Mouse (Mus musculus) neural tube, embryonic 11.5 days (tissue): ENCODE results near the gene Lamc2. TPM values are rescaled to one million over a fixed set of nuclear protein-coding genes. Genes with fewer than 3 reads are reported as not detected.

Source experiments
- ATAC-seq: fragments of 200-750 bp; cut with Nextera tagmentation; 2 replicates; pipeline ENCODE4 v1.8.0; 2017; ENCODE audit warnings: moderate number of reproducible peaks, mild to moderate bottlenecking, moderate TSS enrichment, moderate library complexity; ENCODE audit not compliant: insufficient read depth, low FRiP score, low TSS enrichment
- DNase-seq: peaks from one replicate; pipeline ENCODE4 v3.0.0-alpha.2; 2015; ENCODE audit warnings: low spot score
- H3K27ac ChIP-seq: fragments of 300-500 bp; sonication (generic); 2 replicates; pipeline ENCODE4 v1.5.1; 2014; ENCODE audit warnings: low read depth, mild to moderate bottlenecking, low read length
- H3K27me3 ChIP-seq: fragments of 300-500 bp; sonication (generic); 2 replicates; pipeline ENCODE4 v1.6.1; 2014; ENCODE audit warnings: mild to moderate bottlenecking, low read length, mixed read lengths; ENCODE audit not compliant: control insufficient read depth, insufficient read depth
- H3K36me3 ChIP-seq: fragments of 300-500 bp; sonication (generic); 2 replicates; pipeline ENCODE4 v1.6.1; 2014; ENCODE audit warnings: mild to moderate bottlenecking, low read length, moderate library complexity, mixed read lengths; ENCODE audit not compliant: control insufficient read depth, insufficient read depth
- H3K4me1 ChIP-seq: fragments of 300-500 bp; sonication (generic); 2 replicates; pipeline ENCODE4 v1.6.1; 2014; ENCODE audit warnings: low read length, mixed read lengths; ENCODE audit not compliant: control insufficient read depth, insufficient read depth
- H3K4me2 ChIP-seq: fragments of 300-500 bp; sonication (generic); 2 replicates; pipeline ENCODE4 v1.6.1; 2014; ENCODE audit warnings: low read depth, mild to moderate bottlenecking, moderate library complexity
- H3K4me3 ChIP-seq: fragments of 300-500 bp; sonication (generic); 2 replicates; pipeline ENCODE4 v1.5.1; 2014; ENCODE audit warnings: low read depth, low read length
- H3K9ac ChIP-seq: fragments of 300-500 bp; sonication (generic); 2 replicates; pipeline ENCODE4 v1.6.1; 2014; ENCODE audit warnings: mild to moderate bottlenecking, low read length
- H3K9me3 ChIP-seq: fragments of 300-500 bp; sonication (generic); 2 replicates; pipeline ENCODE4 v1.6.1; 2016; ENCODE audit warnings: low read length; ENCODE audit not compliant: control insufficient read depth
- WGBS: fragments of 180-500 bp; shearing (Covaris S2); extraction: QIAGEN DNeasy Blood & Tissue Kit; methylation state at CpG from one replicate; pipeline ENCODE4 v1.1.7; 2014; 5-methylcytosine and 5-hydroxymethylcytosine counted together
- polyA plus RNA-seq: library from polyadenylated mRNA; unstranded; fragments of >200 nt; fragmentation: Nextera tagmentation; extraction: Ambion mirVana; gene quantifications from 2 replicates; pipeline ENCODE4 v1.2.1, GENCODE M21; 2014

The Lamc2 gene
- polyA plus RNA-seq, 1 experiment from 2014 or later, result 0.78 TPM

DNA sequence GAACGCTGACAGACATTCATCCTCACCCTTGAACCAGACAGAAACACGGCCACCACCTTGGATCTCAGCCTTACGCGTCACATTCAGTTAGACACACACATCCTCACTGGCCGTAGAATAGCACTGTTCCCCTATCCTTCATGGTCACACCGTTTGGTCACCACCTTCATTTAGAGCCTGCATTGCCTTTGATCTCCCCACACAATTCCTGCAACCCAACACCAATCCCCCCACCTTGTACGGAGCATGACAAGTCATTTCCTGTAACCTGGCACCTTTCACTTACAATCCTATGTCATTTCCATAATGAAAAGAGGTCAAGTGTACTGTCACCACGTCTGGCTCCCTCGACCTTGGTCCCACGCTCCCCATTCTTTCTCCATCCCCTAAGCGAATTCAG, 42.2 kb downstream of the Lamc2 start:
- no peak overlapping the region for H3K27ac ChIP-seq
- H3K27me3 ChIP-seq, result no peaks in the 10 kb centered on the region
- ATAC-seq (no peak), DNase-seq (no peak)
- H3K9me3 ChIP-seq, result no peaks in the 10 kb centered on the region
- WGBS, result 69% methylated on average over 11 of the region's 11 CpGs
- H3K36me3 ChIP-seq, result no peaks in the 10 kb centered on the region
- H3K4me2 ChIP-seq, result no peak overlapping the region
- H3K9ac ChIP-seq, result no peak overlapping the region
- H3K4me1 ChIP-seq, result no peaks in the 10 kb centered on the region
- H3K4me3 ChIP-seq, result no peak overlapping the region

DNA sequence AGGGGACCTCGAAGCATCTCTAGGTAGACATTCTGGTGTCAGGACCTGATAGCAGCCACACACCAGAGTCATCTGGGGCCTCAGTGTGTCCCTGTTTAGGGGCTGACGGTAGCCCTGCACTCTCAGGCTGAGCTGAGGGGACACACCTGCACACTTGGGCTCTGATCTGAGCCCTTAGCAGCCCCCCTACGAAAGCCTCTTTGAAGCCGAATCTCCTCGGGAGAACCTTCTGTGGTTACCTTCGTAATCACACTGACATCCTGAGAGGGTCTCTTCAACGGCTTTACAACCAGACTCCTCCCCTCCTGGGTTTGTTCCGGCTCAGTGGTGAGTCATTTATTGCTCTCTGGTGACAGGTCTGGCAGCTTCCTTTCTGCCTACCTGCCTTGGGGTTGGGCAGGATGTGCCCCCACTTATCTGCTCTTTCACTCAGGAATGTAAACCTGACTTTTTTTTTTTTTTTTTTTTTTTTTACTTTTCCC, 45.5 kb downstream of the Lamc2 start:
- Histone ChIP-seq H3K36me3 (no peaks in the 10 kb centered on the region), H3K9me3 (no peaks in the 10 kb centered on the region), H3K4me3 (no peak overlapping the region), H3K4me2 (no peak overlapping the region), H3K27ac (no peak overlapping the region), H3K27me3 (no peaks in the 10 kb centered on the region), H3K4me1 (no peaks in the 10 kb centered on the region), H3K9ac (no peak overlapping the region)
- ATAC-seq, result no peak
- no peak for DNase-seq
- 17% methylated on average over 8 of the region's 8 CpGs for WGBS

DNA sequence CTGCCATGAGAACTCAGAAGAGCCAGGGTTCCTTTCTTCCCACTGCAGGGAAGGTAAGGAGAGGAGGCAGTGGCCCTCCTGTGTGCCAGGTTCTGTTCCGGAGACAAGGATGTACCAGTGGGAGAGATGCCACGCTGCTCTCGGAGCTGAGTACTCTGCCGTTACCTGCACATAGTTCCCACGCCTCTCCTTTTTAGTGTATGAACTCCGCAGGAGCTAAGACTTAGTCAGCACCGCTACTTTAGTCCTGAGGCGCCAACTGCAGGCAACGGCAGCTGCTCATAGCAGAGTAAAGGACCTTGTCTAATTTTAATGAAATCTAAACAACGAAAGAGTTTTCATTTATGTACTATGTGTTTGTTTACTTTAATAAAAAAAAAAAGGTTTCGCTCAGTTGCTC, 46.0 kb downstream of the Lamc2 start:
- Histone ChIP-seq H3K27me3 (no peaks in the 10 kb centered on the region), H3K4me3 (no peak overlapping the region), H3K4me1 (no peaks in the 10 kb centered on the region), H3K4me2 (no peak overlapping the region), H3K9ac (no peak overlapping the region), H3K9me3 (no peaks in the 10 kb centered on the region), H3K27ac (no peak overlapping the region), H3K36me3 (no peaks in the 10 kb centered on the region)
- DNase-seq (no peak), ATAC-seq (no peak)
- WGBS, result 81% methylated on average over 11 of the region's 11 CpGs

DNA sequence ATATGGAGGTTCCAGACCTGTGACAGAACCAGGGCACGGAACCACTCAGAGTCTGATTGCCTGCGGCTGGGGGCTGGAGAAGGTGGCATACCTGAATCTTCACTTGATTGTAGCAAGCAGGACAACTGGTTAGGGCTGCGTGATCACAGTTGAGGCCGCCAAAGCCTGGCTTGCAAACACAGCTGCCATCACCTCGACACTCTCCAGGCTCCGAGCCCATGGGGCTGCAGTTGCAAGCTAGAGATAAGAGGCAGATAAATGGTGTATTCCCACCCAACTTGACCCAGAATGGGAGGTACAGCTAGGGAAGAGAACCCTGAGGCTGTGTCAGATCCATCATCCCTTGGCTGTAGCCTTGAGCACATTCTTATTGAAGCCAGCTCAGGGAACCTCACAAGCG, 46.6 kb downstream of the Lamc2 start:
- no peaks in the 10 kb centered on the region for H3K36me3 ChIP-seq
- H3K4me3 ChIP-seq, result no peak overlapping the region
- ATAC-seq, result no peak
- no peak overlapping the region for H3K9ac ChIP-seq
- no peak for DNase-seq
- no peak overlapping the region for H3K4me2 ChIP-seq
- H3K27me3 ChIP-seq, result no peaks in the 10 kb centered on the region
- no peak overlapping the region for H3K27ac ChIP-seq
- no peaks in the 10 kb centered on the region; the same call in 1 of the 2 replicates for H3K4me1 ChIP-seq
- WGBS, result 88% methylated on average over 7 of the region's 7 CpGs
- H3K9me3 ChIP-seq, result no peaks in the 10 kb centered on the region

DNA sequence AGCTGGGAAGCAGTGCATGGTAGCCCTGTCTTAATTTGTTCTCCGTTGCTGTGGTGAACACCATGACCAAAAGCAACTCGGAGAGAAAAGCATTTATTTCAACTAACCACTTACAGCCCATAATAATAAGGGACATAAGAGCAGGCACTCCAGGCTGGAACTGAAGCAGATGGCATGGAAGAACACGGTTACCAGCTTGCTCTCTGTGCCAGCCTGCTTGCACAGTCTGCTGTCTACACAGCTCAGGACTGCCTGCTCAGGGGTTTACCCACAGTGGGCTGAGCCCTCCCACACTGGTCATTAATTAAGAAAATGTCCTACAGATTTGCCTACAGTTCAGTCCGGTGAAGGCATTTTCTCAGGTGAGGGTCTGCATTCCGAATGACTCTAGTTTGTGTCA, 47.8 kb downstream of the Lamc2 start:
- Histone ChIP-seq H3K4me2 (no peak overlapping the region), H3K27me3 (no peaks in the 10 kb centered on the region), H3K4me3 (no peak overlapping the region), H3K36me3 (no peaks in the 10 kb centered on the region), H3K9ac (no peak overlapping the region), H3K27ac (no peak overlapping the region), H3K4me1 (peaks cover 7% of the 10 kb centered on the region; the same call in 1 of the 2 replicates), H3K9me3 (no peaks in the 10 kb centered on the region)
- ATAC-seq, result no peak
- WGBS, result 73% methylated on average over 5 of the region's 5 CpGs
- DNase-seq, result no peak

DNA sequence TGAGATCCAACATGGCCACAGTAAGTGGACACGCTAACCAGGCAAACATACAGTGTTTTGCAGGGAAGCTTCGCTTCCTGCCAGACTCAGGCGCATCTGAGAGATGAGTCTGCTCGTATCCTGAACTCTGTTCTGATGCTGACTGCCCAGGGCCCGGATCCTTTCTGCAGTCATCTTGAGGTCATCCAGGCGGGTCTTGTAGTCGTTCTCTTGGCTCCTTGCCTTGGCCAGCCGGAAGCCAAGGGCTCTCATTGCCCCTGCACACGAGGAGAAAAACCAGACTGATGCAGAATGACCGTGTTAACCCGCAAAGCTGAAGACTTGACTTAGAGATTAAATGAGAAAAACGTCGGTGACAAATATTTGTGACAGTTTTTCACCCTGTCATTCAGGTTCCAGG, 49.6 kb downstream of the Lamc2 start:
- H3K27me3 ChIP-seq, result no peaks in the 10 kb centered on the region
- no peaks in the 10 kb centered on the region for H3K36me3 ChIP-seq
- no peak overlapping the region for H3K27ac ChIP-seq
- 90% methylated on average over 13 of the region's 13 CpGs for WGBS
- H3K4me2 ChIP-seq, result no peak overlapping the region
- DNase-seq (no peak), ATAC-seq (no peak)
- H3K9ac ChIP-seq, result no peak overlapping the region
- no peaks in the 10 kb centered on the region for H3K9me3 ChIP-seq
- H3K4me3 ChIP-seq, result no peak overlapping the region
- H3K4me1 ChIP-seq, result peaks cover 9% of the 10 kb centered on the region; the same call in 1 of the 2 replicates

DNA sequence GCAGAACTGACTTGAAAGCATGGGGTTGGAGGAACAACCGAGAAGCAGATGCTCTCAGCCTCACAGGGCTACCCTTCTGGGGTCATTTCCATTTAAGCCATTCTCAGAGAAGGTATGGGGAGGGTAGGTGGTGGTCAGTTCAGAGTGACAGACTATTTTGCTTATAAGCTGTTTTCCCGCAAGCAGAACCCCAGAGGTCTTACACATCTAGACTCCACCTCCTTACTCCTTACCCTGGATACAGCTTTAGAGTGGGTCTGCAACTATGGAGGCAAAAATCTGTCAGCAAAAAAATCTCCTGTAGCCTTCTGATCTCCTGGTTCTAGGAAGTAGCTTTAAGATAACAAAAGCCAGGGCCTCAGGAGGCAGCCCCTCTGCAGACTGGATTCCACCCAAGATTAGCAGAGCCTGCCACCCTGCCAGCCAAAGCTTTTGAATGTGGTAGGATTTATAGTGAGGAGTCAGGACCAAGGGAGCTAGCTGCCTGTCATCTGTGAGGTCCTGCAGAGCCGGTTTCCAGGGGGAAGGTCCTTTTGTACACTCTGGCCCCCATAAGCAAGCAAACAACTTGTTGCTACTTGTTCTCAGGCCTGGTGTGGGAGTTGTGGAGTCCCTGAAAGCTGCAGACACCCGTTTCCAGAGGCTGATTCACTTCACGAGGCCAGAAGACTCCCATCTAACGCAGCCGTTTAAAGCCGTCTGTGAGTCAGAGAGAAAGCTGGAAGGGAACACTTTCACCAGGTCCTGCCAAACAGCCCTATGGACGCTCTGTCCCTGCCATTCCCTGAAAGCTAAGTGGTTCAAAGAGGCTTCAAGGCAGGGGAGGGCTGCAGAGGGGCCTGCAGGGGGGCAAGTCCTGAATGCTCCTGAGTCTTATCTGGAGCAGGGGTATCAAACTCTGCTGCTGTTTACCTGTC, 52.1 kb downstream of the Lamc2 start:
- H3K9ac ChIP-seq, result peak overlapping the region; percentile 39; the same call in 1 of the 2 replicates
- peaks cover 9% of the 10 kb centered on the region; the same call in 1 of the 2 replicates for H3K4me1 ChIP-seq
- no peaks in the 10 kb centered on the region for H3K36me3 ChIP-seq
- ATAC-seq, result no peak
- H3K27me3 ChIP-seq, result no peaks in the 10 kb centered on the region
- H3K27ac ChIP-seq, result no peak overlapping the region
- WGBS, result 20% methylated on average over 9 of the region's 9 CpGs
- H3K4me3 ChIP-seq, result no peak overlapping the region
- H3K9me3 ChIP-seq, result no peaks in the 10 kb centered on the region
- H3K4me2 ChIP-seq, result no peak overlapping the region; the same call in 1 of the 2 replicates
- DNase-seq, result peak; percentile 32

DNA sequence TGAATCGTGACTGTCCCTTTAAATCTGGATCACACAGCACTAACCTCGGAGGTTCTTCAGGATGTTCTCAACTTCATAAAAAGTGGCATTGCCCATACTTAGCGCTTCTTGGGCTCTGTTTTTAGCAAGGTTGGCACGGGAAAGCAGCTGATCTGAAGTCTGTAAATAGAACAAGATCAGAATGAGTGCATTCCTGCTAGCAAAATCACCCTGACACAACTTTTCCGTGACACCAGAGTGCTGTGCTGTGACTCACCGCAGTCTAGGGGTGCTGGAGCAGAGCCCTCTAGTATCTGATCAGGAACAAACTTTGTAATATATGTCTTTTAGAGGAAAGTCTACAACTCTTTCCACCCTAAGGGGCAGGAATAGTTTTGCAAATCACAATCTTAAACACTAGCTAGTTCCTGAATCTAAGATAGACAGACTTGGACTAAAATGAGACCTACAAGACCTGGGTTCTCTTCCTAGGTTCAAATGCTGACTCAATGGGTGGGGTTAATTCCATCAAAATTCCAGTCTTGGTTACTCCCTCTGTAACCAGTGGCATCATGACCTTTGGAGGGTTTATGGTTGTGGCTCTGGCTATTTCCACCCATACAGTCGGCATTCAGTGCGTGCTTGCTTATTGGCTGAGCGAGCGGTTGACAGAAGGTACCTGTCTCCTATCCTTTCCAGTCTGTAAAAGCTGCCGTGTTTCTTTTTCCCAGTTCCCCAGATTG, 56.1 kb downstream of the Lamc2 start:
- H3K36me3 ChIP-seq, result no peaks in the 10 kb centered on the region
- no peak overlapping the region for H3K4me2 ChIP-seq
- no peak overlapping the region for H3K4me3 ChIP-seq
- H3K4me1 ChIP-seq, result peaks cover 9% of the 10 kb centered on the region; the same call in 1 of the 2 replicates
- ATAC-seq, result no peak
- H3K27ac ChIP-seq, result no peak overlapping the region
- DNase-seq, result no peak
- no peaks in the 10 kb centered on the region for H3K27me3 ChIP-seq
- H3K9ac ChIP-seq, result no peak overlapping the region
- no peaks in the 10 kb centered on the region for H3K9me3 ChIP-seq
- 88% methylated on average over 11 of the region's 11 CpGs for WGBS
